Mouse (Mus musculus) kidney, embryonic 16.5 days (tissue): ENCODE measurements around the gene Sfta2. TPM values are rescaled to one million over a fixed set of nuclear protein-coding genes. Genes with fewer than 3 reads are reported as not detected.

ENCODE experiments used
- ATAC-seq: fragments of 200-750 bp; cut with Nextera tagmentation; 2 replicates; pipeline ENCODE4 v1.8.0; 2017; ENCODE audit warnings: moderate TSS enrichment; ENCODE audit not compliant: low FRiP score, low TSS enrichment
- H3K27ac ChIP-seq: fragments of 300-500 bp; sonication (generic); 2 replicates; pipeline ENCODE4 v1.5.1; 2014; ENCODE audit warnings: low read length
- H3K27me3 ChIP-seq: fragments of 300-500 bp; sonication (generic); 2 replicates; pipeline ENCODE4 v1.6.1; 2014; ENCODE audit warnings: low read length, control low read depth, mixed read lengths; ENCODE audit not compliant: insufficient read depth
- H3K36me3 ChIP-seq: fragments of 300-500 bp; sonication (generic); 2 replicates; pipeline ENCODE4 v1.6.1; 2014; ENCODE audit warnings: low read length, control low read depth, mixed read lengths; ENCODE audit not compliant: insufficient read depth
- H3K4me1 ChIP-seq: fragments of 300-500 bp; sonication (generic); 2 replicates; pipeline ENCODE4 v1.6.1; 2014; ENCODE audit warnings: low read length, control low read depth, mixed read lengths; ENCODE audit not compliant: insufficient read depth
- H3K4me2 ChIP-seq: fragments of 300-500 bp; sonication (generic); replicated peaks from 2 replicates; pipeline ENCODE4 v1.6.1; 2014; ENCODE audit warnings: low read depth, low read length
- H3K4me3 ChIP-seq: fragments of 300-500 bp; sonication (generic); 2 replicates; pipeline ENCODE4 v1.5.1; 2014; ENCODE audit warnings: mild to moderate bottlenecking, low read length
- H3K9ac ChIP-seq: fragments of 300-500 bp; sonication (generic); replicated peaks from 2 replicates; pipeline ENCODE4 v1.6.1; 2014; ENCODE audit warnings: low read length
- H3K9me3 ChIP-seq: fragments of 300-500 bp; sonication (generic); 2 replicates; pipeline ENCODE4 v1.6.1; 2016; ENCODE audit warnings: low read length, control low read depth
- WGBS: fragments of 180-500 bp; shearing (Covaris S2); extraction: QIAGEN DNeasy Blood & Tissue Kit; methylation state at CpG from one replicate; pipeline ENCODE4 v1.1.7; 2014; 5-methylcytosine and 5-hydroxymethylcytosine counted together
- polyA plus RNA-seq: library from polyadenylated mRNA; unstranded; fragments of >200 nt; fragmentation: Nextera tagmentation; extraction: Ambion mirVana; gene quantifications from 2 replicates; pipeline ENCODE4 v1.2.1, GENCODE M21; 2015

Sfta2 gene
- 1.8 and 7.3 TPM in 2 replicates for polyA plus RNA-seq

GRCm38 (mm10) chr17:35601249-35601648 is at the start of gene Sfta2:
Gene Sfta2 (plus strand): TSS chr17:35601549.
- H3K4me3 ChIP-seq = no peak within 1 kb of the TSS
- H3K36me3 ChIP-seq = no peaks in the 10 kb centered on the region
- H3K4me2 ChIP-seq = no peak within 1 kb of the TSS
- no peaks in the 10 kb centered on the region for H3K4me1 ChIP-seq
- no peak within 1 kb of the TSS for H3K9ac ChIP-seq
- WGBS = 54% methylated on average over 2 of the region's 2 CpGs
- no peak for ATAC-seq
- peaks cover 4% of the 10 kb centered on the region; the same call in 1 of the 2 replicates for H3K9me3 ChIP-seq
- no peaks in the 10 kb centered on the region for H3K27me3 ChIP-seq
- no peak within 1 kb of the TSS for H3K27ac ChIP-seq

GRCm38 (mm10) chr17:35551881-35552414 is 49.4 kb upstream of the Sfta2 start, which contains the start of gene Cdsn:
Gene Cdsn (plus strand): TSS chr17:35552128.
- no peak for ATAC-seq
- H3K4me2 ChIP-seq = no peak within 1 kb of the TSS
- no peak within 1 kb of the TSS for H3K9ac ChIP-seq
- H3K9me3 ChIP-seq = no peaks in the 10 kb centered on the region
- no peaks in the 10 kb centered on the region for H3K27me3 ChIP-seq
- WGBS = 70% methylated on average over 10 of the region's 10 CpGs
- H3K4me3 ChIP-seq = no peak within 1 kb of the TSS
- H3K27ac ChIP-seq = no peak within 1 kb of the TSS
- peaks cover 8% of the 10 kb centered on the region for H3K4me1 ChIP-seq
- H3K36me3 ChIP-seq = no peaks in the 10 kb centered on the region

- Histone ChIP-seq H3K9me3 (no peaks in the 10 kb centered on the region), H3K27ac (no peak overlapping the region), H3K27me3 (no peaks in the 10 kb centered on the region), H3K4me2 (no peak overlapping the region), H3K4me3 (no peak overlapping the region), H3K9ac (no peak overlapping the region), H3K36me3 (no peaks in the 10 kb centered on the region), H3K4me1 (peaks cover 6% of the 10 kb centered on the region)
- WGBS = 82% methylated on average over 5 of the region's 5 CpGs
- no peak for ATAC-seq
Measured at GRCm38 (mm10) chr17:35554321-35554720, 47.0 kb upstream of the Sfta2 start.

GRCm38 (mm10) chr17:35554761-35555397 is 46.5 kb upstream of the Sfta2 start:
- no peak overlapping the region for H3K4me2 ChIP-seq
- no peaks in the 10 kb centered on the region for H3K27me3 ChIP-seq
- H3K27ac ChIP-seq = no peak overlapping the region
- no peak overlapping the region for H3K9ac ChIP-seq
- peaks cover under 1% of the 10 kb centered on the region; the same call in 1 of the 2 replicates for H3K4me1 ChIP-seq
- WGBS = 90% methylated on average over 18 of the region's 18 CpGs
- no peak for ATAC-seq
- no peaks in the 10 kb centered on the region for H3K36me3 ChIP-seq
- no peaks in the 10 kb centered on the region for H3K9me3 ChIP-seq
- no peak overlapping the region for H3K4me3 ChIP-seq

GRCm38 (mm10) chr17:35556186-35556765 is 45.1 kb upstream of the Sfta2 start:
- no peak overlapping the region for H3K27ac ChIP-seq
- no peaks in the 10 kb centered on the region for H3K9me3 ChIP-seq
- no peaks in the 10 kb centered on the region for H3K27me3 ChIP-seq
- H3K4me2 ChIP-seq = no peak overlapping the region
- H3K4me1 ChIP-seq = no peaks in the 10 kb centered on the region
- ATAC-seq = no peak
- 88% methylated on average over 13 of the region's 13 CpGs for WGBS
- no peak overlapping the region for H3K4me3 ChIP-seq
- no peaks in the 10 kb centered on the region for H3K36me3 ChIP-seq
- H3K9ac ChIP-seq = no peak overlapping the region

- no peak overlapping the region for H3K4me3 ChIP-seq
- no peaks in the 10 kb centered on the region for H3K36me3 ChIP-seq
- no peak overlapping the region for H3K9ac ChIP-seq
- 28% methylated on average over 5 of the region's 5 CpGs for WGBS
- ATAC-seq = no peak
- no peaks in the 10 kb centered on the region for H3K9me3 ChIP-seq
- no peaks in the 10 kb centered on the region for H3K4me1 ChIP-seq
- no peak overlapping the region for H3K4me2 ChIP-seq
- H3K27me3 ChIP-seq = no peaks in the 10 kb centered on the region
- H3K27ac ChIP-seq = no peak overlapping the region
Measured at GRCm38 (mm10) chr17:35556812-35557211, 44.5 kb upstream of the Sfta2 start.

GRCm38 (mm10) chr17:35557351-35557750 is 44.0 kb upstream of the Sfta2 start:
- Histone ChIP-seq H3K27ac (no peak overlapping the region), H3K4me3 (no peak overlapping the region), H3K9ac (no peak overlapping the region), H3K27me3 (no peaks in the 10 kb centered on the region), H3K36me3 (no peaks in the 10 kb centered on the region), H3K9me3 (no peaks in the 10 kb centered on the region), H3K4me1 (no peaks in the 10 kb centered on the region), H3K4me2 (no peak overlapping the region)
- ATAC-seq = peak; percentile 19; the same call in 1 of the 2 replicates
- 69% methylated on average over 9 of the region's 9 CpGs for WGBS

GRCm38 (mm10) chr17:35558216-35558615 is 43.1 kb upstream of the Sfta2 start:
- no peaks in the 10 kb centered on the region for H3K4me1 ChIP-seq
- H3K9me3 ChIP-seq = no peaks in the 10 kb centered on the region
- H3K9ac ChIP-seq = no peak overlapping the region
- H3K4me2 ChIP-seq = no peak overlapping the region
- H3K36me3 ChIP-seq = no peaks in the 10 kb centered on the region
- 63% methylated on average over 8 of the region's 8 CpGs for WGBS
- H3K27me3 ChIP-seq = no peaks in the 10 kb centered on the region
- no peak overlapping the region for H3K27ac ChIP-seq
- ATAC-seq = no peak
- no peak overlapping the region for H3K4me3 ChIP-seq

GRCm38 (mm10) chr17:35567150-35567549 is 34.2 kb upstream of the Sfta2 start, which contains the start of gene 2300002M23Rik:
Gene 2300002M23Rik (plus strand): TSS chr17:35567450.
- Histone ChIP-seq H3K9ac (no peak within 1 kb of the TSS), H3K27me3 (peaks cover 26% of the 10 kb centered on the region), H3K4me3 (no peak within 1 kb of the TSS), H3K36me3 (no peaks in the 10 kb centered on the region), H3K4me2 (no peak within 1 kb of the TSS), H3K27ac (no peak within 1 kb of the TSS), H3K9me3 (no peaks in the 10 kb centered on the region), H3K4me1 (peaks cover 8% of the 10 kb centered on the region; the same call in 1 of the 2 replicates)
- 59% methylated on average over 3 of the region's 3 CpGs for WGBS
- no peak for ATAC-seq

GRCm38 (mm10) chr17:35567767-35568166 is 33.6 kb upstream of the Sfta2 start:
- Histone ChIP-seq H3K4me1 (peaks cover 8% of the 10 kb centered on the region; the same call in 1 of the 2 replicates), H3K4me2 (no peak overlapping the region), H3K9ac (no peak overlapping the region), H3K27me3 (peaks cover 26% of the 10 kb centered on the region), H3K4me3 (no peak overlapping the region), H3K27ac (no peak overlapping the region), H3K36me3 (no peaks in the 10 kb centered on the region), H3K9me3 (no peaks in the 10 kb centered on the region)
- WGBS = 20% methylated on average over 9 of the region's 9 CpGs
- ATAC-seq = peak; percentile 23; the same call in 1 of the 2 replicates
